Mouse (Mus musculus) limb, embryonic 14.5 days (tissue): ENCODE results near the gene AC129217.1. TPM values are rescaled to one million over a fixed set of nuclear protein-coding genes. Genes with fewer than 3 reads are reported as not detected.

ENCODE experiments used
- ATAC-seq: fragments of 200-750 bp; cut with Nextera tagmentation; 2 replicates; pipeline ENCODE4 v1.8.0; 2017; ENCODE audit warnings: low read depth, moderate number of reproducible peaks, moderate TSS enrichment; ENCODE audit not compliant: low FRiP score
- DNase-seq: peaks from one replicate; pipeline ENCODE4 v3.0.0-alpha.2; 2015; ENCODE audit warnings: low spot score
- H3K27ac ChIP-seq: fragments of 300-500 bp; sonication (generic); replicated peaks from 2 replicates; pipeline ENCODE4 v1.5.1; 2014; ENCODE audit warnings: low read depth, mild to moderate bottlenecking, low read length, moderate library complexity, mixed read lengths
- H3K27me3 ChIP-seq: fragments of 300-500 bp; sonication (generic); 2 replicates; pipeline ENCODE4 v1.6.1; 2014; ENCODE audit warnings: low read length, mixed read lengths; ENCODE audit not compliant: control insufficient read depth, insufficient read depth
- H3K36me3 ChIP-seq: fragments of 300-500 bp; sonication (generic); 2 replicates; pipeline ENCODE4 v1.6.1; 2014; ENCODE audit warnings: mild to moderate bottlenecking, low read length, moderate library complexity, mixed read lengths; ENCODE audit not compliant: control insufficient read depth, insufficient read depth
- H3K4me1 ChIP-seq: fragments of 300-500 bp; sonication (generic); 2 replicates; pipeline ENCODE4 v1.6.1; 2014; ENCODE audit warnings: antibody characterized with exemption, low read length, mixed read lengths; ENCODE audit not compliant: control insufficient read depth, insufficient read depth
- H3K4me2 ChIP-seq: fragments of 300-500 bp; sonication (generic); replicated peaks from 2 replicates; pipeline ENCODE4 v1.6.1; 2014; ENCODE audit warnings: low read depth, mild to moderate bottlenecking, low read length, moderate library complexity; ENCODE audit not compliant: severe bottlenecking
- H3K4me3 ChIP-seq: fragments of 300-500 bp; sonication (generic); replicated peaks from 2 replicates; pipeline ENCODE4 v1.5.1; 2014; ENCODE audit warnings: low read length
- H3K9ac ChIP-seq: fragments of 300-500 bp; sonication (generic); 2 replicates; pipeline ENCODE4 v1.6.1; 2014; ENCODE audit warnings: mild to moderate bottlenecking, low read depth, low read length, moderate library complexity; ENCODE audit not compliant: severe bottlenecking
- H3K9me3 ChIP-seq: fragments of 300-500 bp; sonication (generic); 2 replicates; pipeline ENCODE4 v1.6.1; 2016; ENCODE audit warnings: low read length; ENCODE audit not compliant: control insufficient read depth
- POLR2A ChIP-seq: fragments of 200-500 bp; IDR thresholded peaks from 2 replicates; pipeline ENCODE4 v1.8.0; 2012; ENCODE audit warnings: inconsistent platforms, mild to moderate bottlenecking, moderate library complexity, borderline replicate concordance; ENCODE audit not compliant: insufficient read depth, insufficient read length; ENCODE audit errors: extremely low read depth
- WGBS: fragments of 180-500 bp; shearing (Covaris S2); extraction: QIAGEN DNeasy Blood & Tissue Kit; methylation state at CpG from one replicate; pipeline ENCODE4 v1.1.7; 2014; 5-methylcytosine and 5-hydroxymethylcytosine counted together
- microRNA-seq: library from miRNA; unstranded; fragments of <30 nt; microRNA quantifications from one replicate; pipeline ENCODE4, GENCODE M21; 2016
- polyA plus RNA-seq, 2 experiments: library from polyadenylated mRNA; depleted of rRNA in 1 of 2; stranded (reverse) in 1 of 2; unstranded in 1 of 2; fragments of >200 nt; fragmentation: Nextera tagmentation in 1 of 2; extraction: Ambion mirVana in 1 of 2; gene quantifications; 2 replicates each; pipeline versions ENCODE4 v1.2.1 to v1.2.3; 2012 to 2014

The AC129217.1 gene
- polyA plus RNA-seq, 2 experiments = 3.0 TPM; not detected in 1

DNA sequence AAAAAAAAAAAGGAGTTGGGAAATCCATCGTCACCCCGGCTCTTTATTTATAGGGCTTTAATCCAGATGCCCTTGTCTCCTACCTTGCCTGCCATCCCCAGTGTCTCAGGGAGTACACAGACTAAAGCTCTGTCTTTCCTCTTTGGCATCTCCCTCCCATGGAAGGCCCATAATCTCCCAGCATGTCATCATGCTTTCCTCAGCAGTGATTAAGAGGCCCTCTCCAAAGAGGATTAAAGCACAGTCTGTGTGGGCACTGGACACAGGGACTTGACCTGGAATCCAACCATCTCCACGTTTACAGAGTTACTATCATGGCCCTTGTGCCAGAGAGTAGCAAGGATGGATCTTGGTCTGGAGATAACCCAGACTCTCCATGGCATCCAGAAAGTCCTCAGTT is 54.0 kb downstream of the AC129217.1 start, which contains the start of the genes Lbhd1 and Gm49403:
TSS of gene Lbhd1 (plus strand) at position 117 of the 400 bp plus-strand sequence.
TSS of gene Gm49403 (plus strand) at position 315 of the 400 bp plus-strand sequence.
- WGBS = 78% methylated on average over 3 of the region's 3 CpGs
- ATAC-seq = no peak

GRCm38 (mm10) chr19:8886916-8887584 is 57.5 kb downstream of the AC129217.1 start:
- H3K9me3 ChIP-seq = no peaks in the 10 kb centered on the region
- ATAC-seq = no peak
- DNase-seq = no peak
- H3K36me3 ChIP-seq = peaks cover 16% of the 10 kb centered on the region
- H3K4me3 ChIP-seq = peak overlapping the region; percentile 77; the same call in 1 of the 2 replicates
- no peak for TF ChIP-seq POLR2A
- H3K4me2 ChIP-seq = peak overlapping the region; percentile 84
- peaks cover 10% of the 10 kb centered on the region; the same call in 1 of the 2 replicates for H3K4me1 ChIP-seq
- 0 out of 2 replicates have a peak overlapping the region, but pooled peaks have one; percentile 86 for H3K9ac ChIP-seq
- H3K27ac ChIP-seq = peak overlapping the region; percentile 88
- 42% methylated on average over 1 of the region's 1 CpGs for WGBS
- H3K27me3 ChIP-seq = no peaks in the 10 kb centered on the region

More for the DNA sequence above, 54.0 kb downstream of the AC129217.1 start, which contains the start of the genes Lbhd1 and Gm49403:
- Histone ChIP-seq H3K36me3 (0 out of 2 replicates have a peak, but pooled peaks cover under 1% of the 10 kb centered on the region), H3K27ac (no peak within 1 kb of the TSS), H3K9me3 (no peaks in the 10 kb centered on the region), H3K4me2 (no peak within 1 kb of the TSS), H3K4me3 (no peak within 1 kb of the TSS), H3K9ac (no peak within 1 kb of the TSS), H3K4me1 (peaks cover 11% of the 10 kb centered on the region; the same call in 1 of the 2 replicates), H3K27me3 (no peaks in the 10 kb centered on the region)
- no peak for DNase-seq
- no peak for TF ChIP-seq POLR2A

GRCm38 (mm10) chr19:8887585-8888463 is 58.3 kb downstream of the AC129217.1 start:
- ATAC-seq (no peak), DNase-seq (no peak)
- 13% methylated on average over 19 of the region's 19 CpGs for WGBS

DNA sequence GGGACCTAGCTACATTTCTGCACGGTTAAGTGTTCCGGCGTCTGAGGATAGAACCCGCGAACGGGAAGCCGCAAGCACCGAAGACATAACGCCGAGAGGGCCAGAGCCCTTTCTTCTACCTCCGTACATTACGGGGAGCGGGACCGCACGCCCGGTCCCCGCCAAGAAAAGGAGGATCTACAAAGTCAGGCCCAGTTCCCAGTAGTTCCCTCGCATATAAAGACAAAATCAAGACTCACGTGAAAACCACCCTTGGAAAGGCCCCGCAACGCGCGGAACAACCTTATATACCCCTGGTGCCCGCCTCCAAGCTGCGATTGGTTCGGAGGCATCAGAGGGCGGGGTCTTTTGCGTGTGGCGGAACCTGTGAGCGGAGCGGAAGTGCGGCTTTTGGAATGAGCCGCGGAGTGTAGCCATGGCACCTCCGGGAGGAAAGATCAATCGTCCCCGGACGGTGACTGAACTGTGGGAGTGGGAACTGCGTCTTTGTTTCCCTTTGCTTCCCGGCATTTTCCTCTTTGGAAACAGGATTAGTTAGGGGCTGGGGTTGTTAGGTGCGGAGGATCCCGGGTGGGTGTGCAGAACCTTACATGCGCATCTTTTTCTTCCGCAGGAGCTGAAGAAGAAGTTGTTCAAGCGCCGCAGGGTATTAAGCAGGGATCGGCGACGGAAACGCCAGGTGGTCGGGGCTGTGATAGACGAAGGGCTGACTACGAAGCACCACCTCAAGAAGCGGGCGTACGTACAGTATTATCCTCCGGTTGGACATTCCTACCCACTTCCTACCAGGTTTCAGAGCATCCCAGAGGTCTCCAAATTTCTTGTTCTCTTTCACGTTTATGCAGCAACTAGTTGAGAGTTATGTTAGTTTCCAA is 59.2 kb downstream of the AC129217.1 start, which contains the start of the genes 1810009A15Rik and Gm49416:
TSS of gene 1810009A15Rik (plus strand) at position 343 of the 875 bp plus-strand sequence.
TSS of gene Gm49416 (plus strand) at position 416 of the 875 bp plus-strand sequence.
- peaks cover 16% of the 10 kb centered on the region for H3K36me3 ChIP-seq
- under 1% methylated on average over 58 of the region's 58 CpGs for WGBS
- peak within 1 kb of the TSS; percentile 88 for H3K27ac ChIP-seq
- H3K4me3 ChIP-seq = peak within 1 kb of the TSS; percentile 77
- H3K9me3 ChIP-seq = no peaks in the 10 kb centered on the region
- H3K9ac ChIP-seq = peak within 1 kb of the TSS; percentile 86
- DNase-seq (peak; percentile 96), ATAC-seq (peak; percentile 95)
- H3K27me3 ChIP-seq = no peaks in the 10 kb centered on the region
- TF ChIP-seq POLR2A = peak; percentile 79; the same call in 1 of the 2 replicates
- peaks cover 14% of the 10 kb centered on the region; the same call in 1 of the 2 replicates for H3K4me1 ChIP-seq
- peak within 1 kb of the TSS; percentile 84 for H3K4me2 ChIP-seq

More at GRCm38 (mm10) chr19:8887585-8888463, 58.3 kb downstream of the AC129217.1 start:
- Histone ChIP-seq H3K9ac (peak overlapping the region; percentile 86), H3K4me2 (peak overlapping the region; percentile 84), H3K9me3 (no peaks in the 10 kb centered on the region), H3K36me3 (peaks cover 16% of the 10 kb centered on the region), H3K27ac (peak overlapping the region; percentile 88), H3K27me3 (no peaks in the 10 kb centered on the region), H3K4me1 (peaks cover 10% of the 10 kb centered on the region; the same call in 1 of the 2 replicates), H3K4me3 (peak overlapping the region; percentile 77)
- no peak for TF ChIP-seq POLR2A

Small RNA genes lying within 50 kb of the gene (microRNA-seq; reads per million reads assigned to microRNA genes)
- not detected for gene Mir5136

Other genes with a start within 250 kb of the AC129217.1 start
Only the 30 nearest of the 33 such genes appear.
- gene Slc3a2, start 106.4 kb upstream of the AC129217.1 start, polyA plus RNA-seq (2012; rRNA removed) = 111 and 123 TPM in 2 replicates
- 101 and 109 TPM in 2 replicates for gene Slc3a2, start 106.4 kb upstream of the AC129217.1 start, polyA plus RNA-seq (2014; fragmentation: Nextera tagmentation; extraction: Ambion mirVana)
- 66.4 and 66.6 TPM in 2 replicates for gene Wdr74, start 93.9 kb upstream of the AC129217.1 start, polyA plus RNA-seq (2012; rRNA removed)
- gene Wdr74, start 93.9 kb upstream of the AC129217.1 start, polyA plus RNA-seq (2014; fragmentation: Nextera tagmentation; extraction: Ambion mirVana) = 85.5 and 87.2 TPM in 2 replicates
- 1.6 and 3.2 TPM in 2 replicates for gene 1700092M07Rik, start 89.1 kb upstream of the AC129217.1 start, polyA plus RNA-seq (2012; rRNA removed)
- 1.6 and 2.1 TPM in 2 replicates for gene 1700092M07Rik, start 89.1 kb upstream of the AC129217.1 start, polyA plus RNA-seq (2014; fragmentation: Nextera tagmentation; extraction: Ambion mirVana)
- gene Stx5a, start 88.4 kb upstream of the AC129217.1 start, polyA plus RNA-seq (2012; rRNA removed) = 188 and 197 TPM in 2 replicates
- 161 and 174 TPM in 2 replicates for gene Stx5a, start 88.4 kb upstream of the AC129217.1 start, polyA plus RNA-seq (2014; fragmentation: Nextera tagmentation; extraction: Ambion mirVana)
- gene Nxf1, start 72.7 kb upstream of the AC129217.1 start, polyA plus RNA-seq (2012; rRNA removed) = 263 and 265 TPM in 2 replicates
- 168 and 187 TPM in 2 replicates for gene Nxf1, start 72.7 kb upstream of the AC129217.1 start, polyA plus RNA-seq (2014; fragmentation: Nextera tagmentation; extraction: Ambion mirVana)
- 192 and 275 TPM in 2 replicates for gene Tmem223, start 58.8 kb upstream of the AC129217.1 start, polyA plus RNA-seq (2012; rRNA removed)
- gene Tmem223, start 58.8 kb upstream of the AC129217.1 start, polyA plus RNA-seq (2014; fragmentation: Nextera tagmentation; extraction: Ambion mirVana) = 177 and 220 TPM in 2 replicates
- 63.5 and 97.1 TPM in 2 replicates for gene Tmem179b, start 55.3 kb upstream of the AC129217.1 start, polyA plus RNA-seq (2012; rRNA removed)
- 83.6 and 84.2 TPM in 2 replicates for gene Tmem179b, start 55.3 kb upstream of the AC129217.1 start, polyA plus RNA-seq (2014; fragmentation: Nextera tagmentation; extraction: Ambion mirVana)
- 22.4 and 29.1 TPM in 2 replicates for gene Taf6l, start 43.4 kb upstream of the AC129217.1 start, polyA plus RNA-seq (2012; rRNA removed)
- 21.3 and 21.8 TPM in 2 replicates for gene Taf6l, start 43.4 kb upstream of the AC129217.1 start, polyA plus RNA-seq (2014; fragmentation: Nextera tagmentation; extraction: Ambion mirVana)
- 135 and 140 TPM in 2 replicates for gene Polr2g, start 31.2 kb upstream of the AC129217.1 start, polyA plus RNA-seq (2012; rRNA removed)
- gene Polr2g, start 31.2 kb upstream of the AC129217.1 start, polyA plus RNA-seq (2014; fragmentation: Nextera tagmentation; extraction: Ambion mirVana) = 153 and 165 TPM in 2 replicates
- 3.5 and 3.9 TPM in 2 replicates for gene Zbtb3, start 27.2 kb upstream of the AC129217.1 start, polyA plus RNA-seq (2012; rRNA removed)
- 5.3 and 5.6 TPM in 2 replicates for gene Zbtb3, start 27.2 kb upstream of the AC129217.1 start, polyA plus RNA-seq (2014; fragmentation: Nextera tagmentation; extraction: Ambion mirVana)
- 48.3 and 54.3 TPM in 2 replicates for gene Ttc9c, start 10.4 kb upstream of the AC129217.1 start, polyA plus RNA-seq (2012; rRNA removed)
- gene Ttc9c, start 10.4 kb upstream of the AC129217.1 start, polyA plus RNA-seq (2014; fragmentation: Nextera tagmentation; extraction: Ambion mirVana) = 41.8 and 48.5 TPM in 2 replicates
- 59.4 and 88.6 TPM in 2 replicates for gene Hnrnpul2, start 9.8 kb upstream of the AC129217.1 start, polyA plus RNA-seq (2012; rRNA removed)
- gene Hnrnpul2, start 9.8 kb upstream of the AC129217.1 start, polyA plus RNA-seq (2014; fragmentation: Nextera tagmentation; extraction: Ambion mirVana) = 9.5 and 9.6 TPM in 2 replicates
- gene Bscl2, start 7.7 kb downstream of the AC129217.1 start, polyA plus RNA-seq (2012; rRNA removed) = 48.2 and 63.5 TPM in 2 replicates
- 50.2 and 51.3 TPM in 2 replicates for gene Bscl2, start 7.7 kb downstream of the AC129217.1 start, polyA plus RNA-seq (2014; fragmentation: Nextera tagmentation; extraction: Ambion mirVana)
- gene Gng3, start 9.4 kb downstream of the AC129217.1 start, polyA plus RNA-seq (2012; rRNA removed) = 2.2 and 2.5 TPM in 2 replicates
- 4.2 and 5.0 TPM in 2 replicates for gene Gng3, start 9.4 kb downstream of the AC129217.1 start, polyA plus RNA-seq (2014; fragmentation: Nextera tagmentation; extraction: Ambion mirVana)
- gene Lrrn4cl, start 21.0 kb downstream of the AC129217.1 start, polyA plus RNA-seq (2012; rRNA removed) = 1.9 and 2.1 TPM in 2 replicates
- gene Lrrn4cl, start 21.0 kb downstream of the AC129217.1 start, polyA plus RNA-seq (2014; fragmentation: Nextera tagmentation; extraction: Ambion mirVana) = 0.70 and 1.6 TPM in 2 replicates
- 84.2 and 127 TPM in 2 replicates for gene Ubxn1, start 41.7 kb downstream of the AC129217.1 start, polyA plus RNA-seq (2012; rRNA removed)
- 154 and 166 TPM in 2 replicates for gene Ubxn1, start 41.7 kb downstream of the AC129217.1 start, polyA plus RNA-seq (2014; fragmentation: Nextera tagmentation; extraction: Ambion mirVana)
- gene Uqcc3, start 51.1 kb downstream of the AC129217.1 start, polyA plus RNA-seq (2012; rRNA removed) = 33.9 and 51.3 TPM in 2 replicates
- gene Uqcc3, start 51.1 kb downstream of the AC129217.1 start, polyA plus RNA-seq (2014; fragmentation: Nextera tagmentation; extraction: Ambion mirVana) = 65.9 and 70.1 TPM in 2 replicates
- gene Lbhd1, start 54.0 kb downstream of the AC129217.1 start, polyA plus RNA-seq (2012; rRNA removed) = 6.0 and 6.1 TPM in 2 replicates
- gene Lbhd1, start 54.0 kb downstream of the AC129217.1 start, polyA plus RNA-seq (2014; fragmentation: Nextera tagmentation; extraction: Ambion mirVana) = 59.6 and 70.0 TPM in 2 replicates
- gene Gm49403, start 54.2 kb downstream of the AC129217.1 start, polyA plus RNA-seq (2012; rRNA removed) = not detected in 2 replicates
- gene Gm49403, start 54.2 kb downstream of the AC129217.1 start, polyA plus RNA-seq (2014; fragmentation: Nextera tagmentation; extraction: Ambion mirVana) = not detected in 2 replicates
- gene 1810009A15Rik, start 59.1 kb downstream of the AC129217.1 start, polyA plus RNA-seq (2012; rRNA removed) = 50.1 and 92.1 TPM in 2 replicates
- gene 1810009A15Rik, start 59.1 kb downstream of the AC129217.1 start, polyA plus RNA-seq (2014; fragmentation: Nextera tagmentation; extraction: Ambion mirVana) = 80.2 and 87.6 TPM in 2 replicates
- gene Gm49416, start 59.2 kb downstream of the AC129217.1 start, polyA plus RNA-seq (2012; rRNA removed) = 0.38 TPM in 1 of 2 replicates, not detected in the other
- 0.50 TPM in 1 of 2 replicates, not detected in the other for gene Gm49416, start 59.2 kb downstream of the AC129217.1 start, polyA plus RNA-seq (2014; fragmentation: Nextera tagmentation; extraction: Ambion mirVana)
- gene Ints5, start 63.2 kb downstream of the AC129217.1 start, polyA plus RNA-seq (2012; rRNA removed) = 34.5 and 46.5 TPM in 2 replicates
- gene Ints5, start 63.2 kb downstream of the AC129217.1 start, polyA plus RNA-seq (2014; fragmentation: Nextera tagmentation; extraction: Ambion mirVana) = 33.4 and 36.6 TPM in 2 replicates
- gene Ganab, start 68.3 kb downstream of the AC129217.1 start, polyA plus RNA-seq (2012; rRNA removed) = 212 and 265 TPM in 2 replicates
- gene Ganab, start 68.3 kb downstream of the AC129217.1 start, polyA plus RNA-seq (2014; fragmentation: Nextera tagmentation; extraction: Ambion mirVana) = 91.7 and 99.6 TPM in 2 replicates
- 116 and 142 TPM in 2 replicates for gene B3gat3, start 90.6 kb downstream of the AC129217.1 start, polyA plus RNA-seq (2012; rRNA removed)
- gene B3gat3, start 90.6 kb downstream of the AC129217.1 start, polyA plus RNA-seq (2014; fragmentation: Nextera tagmentation; extraction: Ambion mirVana) = 39.7 and 43.0 TPM in 2 replicates
- gene Rom1, start 99.6 kb downstream of the AC129217.1 start, polyA plus RNA-seq (2012; rRNA removed) = 5.2 and 7.1 TPM in 2 replicates
- 2.0 and 2.4 TPM in 2 replicates for gene Rom1, start 99.6 kb downstream of the AC129217.1 start, polyA plus RNA-seq (2014; fragmentation: Nextera tagmentation; extraction: Ambion mirVana)
- gene Eml3, start 99.8 kb downstream of the AC129217.1 start, polyA plus RNA-seq (2012; rRNA removed) = 62.1 and 74.9 TPM in 2 replicates
- gene Eml3, start 99.8 kb downstream of the AC129217.1 start, polyA plus RNA-seq (2014; fragmentation: Nextera tagmentation; extraction: Ambion mirVana) = 21.5 and 25.2 TPM in 2 replicates
- gene Mta2, start 112.1 kb downstream of the AC129217.1 start, polyA plus RNA-seq (2012; rRNA removed) = 63.4 and 76.5 TPM in 2 replicates
- 43.8 and 47.2 TPM in 2 replicates for gene Mta2, start 112.1 kb downstream of the AC129217.1 start, polyA plus RNA-seq (2014; fragmentation: Nextera tagmentation; extraction: Ambion mirVana)
- 28.6 and 33.6 TPM in 2 replicates for gene Tut1, start 124.1 kb downstream of the AC129217.1 start, polyA plus RNA-seq (2012; rRNA removed)
- 27.6 and 29.2 TPM in 2 replicates for gene Tut1, start 124.1 kb downstream of the AC129217.1 start, polyA plus RNA-seq (2014; fragmentation: Nextera tagmentation; extraction: Ambion mirVana)
- 530 and 577 TPM in 2 replicates for gene Eef1g, start 137.3 kb downstream of the AC129217.1 start, polyA plus RNA-seq (2012; rRNA removed)
- 499 and 500 TPM in 2 replicates for gene Eef1g, start 137.3 kb downstream of the AC129217.1 start, polyA plus RNA-seq (2014; fragmentation: Nextera tagmentation; extraction: Ambion mirVana)
- gene Ahnak, start 159.5 kb downstream of the AC129217.1 start, polyA plus RNA-seq (2012; rRNA removed) = 21.6 and 31.4 TPM in 2 replicates
- gene Ahnak, start 159.5 kb downstream of the AC129217.1 start, polyA plus RNA-seq (2014; fragmentation: Nextera tagmentation; extraction: Ambion mirVana) = 61.5 and 61.6 TPM in 2 replicates